Mouse (Mus musculus) liver, embryonic 16.5 days (tissue): Measurements from ENCODE around the gene Itpr1. TPM values are rescaled to one million over a fixed set of nuclear protein-coding genes. Genes with fewer than 3 reads are reported as not detected.

Source experiments
- ATAC-seq: fragments of 200-750 bp; cut with Nextera tagmentation; 2 replicates; pipeline ENCODE4 v1.8.0; 2017; ENCODE audit warnings: low read depth, mild to moderate bottlenecking, moderate number of reproducible peaks, moderate library complexity
- H3K27ac ChIP-seq: fragments of 300-500 bp; sonication (generic); 2 replicates; pipeline ENCODE4 v1.5.1; 2014; ENCODE audit warnings: mild to moderate bottlenecking, low read length
- H3K27me3 ChIP-seq: fragments of 300-500 bp; sonication (generic); 2 replicates; pipeline ENCODE4 v1.6.1; 2014; ENCODE audit warnings: low read depth, low read length, mixed read lengths; ENCODE audit not compliant: control insufficient read depth, insufficient read depth
- H3K36me3 ChIP-seq: fragments of 300-500 bp; sonication (generic); 2 replicates; pipeline ENCODE4 v1.6.1; 2014; ENCODE audit warnings: mild to moderate bottlenecking; ENCODE audit not compliant: control insufficient read depth, insufficient read depth
- H3K4me1 ChIP-seq: fragments of 300-500 bp; sonication (generic); 2 replicates; pipeline ENCODE4 v1.6.1; 2014; ENCODE audit warnings: low read depth, low read length, mixed read lengths; ENCODE audit not compliant: control insufficient read depth
- H3K4me2 ChIP-seq: fragments of 300-500 bp; sonication (generic); 2 replicates; pipeline ENCODE4 v1.6.1; 2014; ENCODE audit warnings: low read depth, low read length, mixed read lengths
- H3K4me3 ChIP-seq: fragments of 300-500 bp; sonication (generic); 2 replicates; pipeline ENCODE4 v1.5.1; 2014; ENCODE audit warnings: low read depth, mild to moderate bottlenecking, low read length
- H3K9ac ChIP-seq: fragments of 300-500 bp; sonication (generic); 2 replicates; pipeline ENCODE4 v1.6.1; 2014; ENCODE audit warnings: low read depth, low read length
- H3K9me3 ChIP-seq: fragments of 300-500 bp; sonication (generic); replicated peaks from 2 replicates; pipeline ENCODE4 v1.6.1; 2016; ENCODE audit warnings: low read length; ENCODE audit not compliant: control insufficient read depth
- WGBS: fragments of 180-500 bp; shearing (Covaris S2); extraction: QIAGEN DNeasy Blood & Tissue Kit; methylation state at CpG from one replicate; pipeline ENCODE4 v1.1.7; 2014; ENCODE audit not compliant: insufficient replicate concordance; 5-methylcytosine and 5-hydroxymethylcytosine counted together
- polyA plus RNA-seq: library from polyadenylated mRNA; unstranded; fragments of >200 nt; fragmentation: Nextera tagmentation; extraction: Ambion mirVana; gene quantifications from 2 replicates; pipeline ENCODE4 v1.2.1, GENCODE M21; 2015

The Itpr1 gene
- polyA plus RNA-seq, 1 experiment from 2014 or later = 2.9 TPM

GRCm38 (mm10) chr6:108517986-108518385 is 305.1 kb downstream of the Itpr1 start:
- Histone ChIP-seq H3K4me1 (peaks cover 18% of the 10 kb centered on the region), H3K9ac (no peak overlapping the region), H3K4me2 (no peak overlapping the region), H3K4me3 (no peak overlapping the region), H3K27me3 (no peaks in the 10 kb centered on the region), H3K27ac (peak overlapping the region; percentile 46), H3K36me3 (no peaks in the 10 kb centered on the region), H3K9me3 (no peaks in the 10 kb centered on the region)
- 75% methylated on average over 1 of the region's 1 CpGs for WGBS
- 0 out of 2 replicates have a peak, but pooled peaks have one; percentile 6 for ATAC-seq

- no peaks in the 10 kb centered on the region for H3K9me3 ChIP-seq
- no peak overlapping the region for H3K4me3 ChIP-seq
- 72% methylated on average over 14 of the region's 14 CpGs for WGBS
- no peak overlapping the region; the same call in 1 of the 2 replicates for H3K27ac ChIP-seq
- no peaks in the 10 kb centered on the region for H3K27me3 ChIP-seq
- no peak overlapping the region for H3K9ac ChIP-seq
- no peak overlapping the region for H3K4me2 ChIP-seq
- H3K4me1 ChIP-seq = peaks cover 16% of the 10 kb centered on the region
- H3K36me3 ChIP-seq = no peaks in the 10 kb centered on the region
- ATAC-seq = no peak
Measured at GRCm38 (mm10) chr6:108518552-108518951, 305.7 kb downstream of the Itpr1 start.

GRCm38 (mm10) chr6:108519327-108519726 is 306.4 kb downstream of the Itpr1 start:
- H3K4me2 ChIP-seq = no peak overlapping the region
- ATAC-seq = no peak
- H3K27ac ChIP-seq = no peak overlapping the region
- 73% methylated on average over 9 of the region's 9 CpGs for WGBS
- no peaks in the 10 kb centered on the region for H3K27me3 ChIP-seq
- no peaks in the 10 kb centered on the region for H3K9me3 ChIP-seq
- H3K36me3 ChIP-seq = no peaks in the 10 kb centered on the region
- H3K4me3 ChIP-seq = no peak overlapping the region
- no peak overlapping the region for H3K9ac ChIP-seq
- H3K4me1 ChIP-seq = peaks cover 14% of the 10 kb centered on the region

- no peaks in the 10 kb centered on the region for H3K27me3 ChIP-seq
- no peak overlapping the region for H3K27ac ChIP-seq
- 83% methylated on average over 16 of the region's 16 CpGs for WGBS
Measured at GRCm38 (mm10) chr6:108523956-108524616, 311.2 kb downstream of the Itpr1 start.

GRCm38 (mm10) chr6:108524617-108525010 is 311.7 kb downstream of the Itpr1 start:
- Histone ChIP-seq H3K27ac (no peak overlapping the region), H3K4me1 (peaks cover 32% of the 10 kb centered on the region), H3K9me3 (no peaks in the 10 kb centered on the region), H3K9ac (no peak overlapping the region), H3K4me2 (no peak overlapping the region), H3K36me3 (no peaks in the 10 kb centered on the region), H3K4me3 (no peak overlapping the region), H3K27me3 (no peaks in the 10 kb centered on the region)
- 82% methylated on average over 10 of the region's 10 CpGs for WGBS
- ATAC-seq = no peak

More at GRCm38 (mm10) chr6:108523956-108524616, 311.2 kb downstream of the Itpr1 start:
- no peak overlapping the region for H3K4me2 ChIP-seq
- H3K9ac ChIP-seq = no peak overlapping the region
- no peaks in the 10 kb centered on the region for H3K9me3 ChIP-seq
- H3K4me1 ChIP-seq = peaks cover 27% of the 10 kb centered on the region
- H3K36me3 ChIP-seq = no peaks in the 10 kb centered on the region
- H3K4me3 ChIP-seq = no peak overlapping the region
- ATAC-seq = no peak

- H3K4me1 ChIP-seq = peaks cover 59% of the 10 kb centered on the region
- 77% methylated on average over 3 of the region's 3 CpGs for WGBS
- H3K4me2 ChIP-seq = no peak overlapping the region
- H3K9me3 ChIP-seq = no peaks in the 10 kb centered on the region
- no peak for ATAC-seq
- H3K4me3 ChIP-seq = no peak overlapping the region
- peak overlapping the region; percentile 38; the same call in 1 of the 2 replicates for H3K9ac ChIP-seq
- peak overlapping the region; percentile 62 for H3K27ac ChIP-seq
- H3K27me3 ChIP-seq = no peaks in the 10 kb centered on the region
- no peaks in the 10 kb centered on the region for H3K36me3 ChIP-seq
Measured at GRCm38 (mm10) chr6:108527560-108527959, 314.7 kb downstream of the Itpr1 start.

- peak overlapping the region; percentile 38; the same call in 1 of the 2 replicates for H3K9ac ChIP-seq
Measured at GRCm38 (mm10) chr6:108527993-108528392, 315.1 kb downstream of the Itpr1 start.

GRCm38 (mm10) chr6:108529150-108529549 is 316.3 kb downstream of the Itpr1 start:
- 30% methylated on average over 3 of the region's 3 CpGs for WGBS
- Histone ChIP-seq H3K27me3 (no peaks in the 10 kb centered on the region), H3K4me1 (peaks cover 65% of the 10 kb centered on the region), H3K36me3 (no peaks in the 10 kb centered on the region), H3K27ac (peak overlapping the region; percentile 95), H3K9ac (peak overlapping the region; percentile 37), H3K9me3 (no peaks in the 10 kb centered on the region), H3K4me3 (no peak overlapping the region), H3K4me2 (peak overlapping the region; percentile 54)
- peak; percentile 95 for ATAC-seq

More at GRCm38 (mm10) chr6:108527993-108528392, 315.1 kb downstream of the Itpr1 start:
- Histone ChIP-seq H3K27me3 (no peaks in the 10 kb centered on the region), H3K27ac (peak overlapping the region; percentile 62), H3K4me2 (no peak overlapping the region), H3K4me1 (peaks cover 63% of the 10 kb centered on the region), H3K4me3 (no peak overlapping the region), H3K36me3 (no peaks in the 10 kb centered on the region), H3K9me3 (no peaks in the 10 kb centered on the region)
- ATAC-seq = no peak

- 56% methylated on average over 6 of the region's 6 CpGs for WGBS
- Histone ChIP-seq H3K27me3 (no peaks in the 10 kb centered on the region), H3K4me3 (no peak overlapping the region), H3K9ac (peak overlapping the region; percentile 16; the same call in 1 of the 2 replicates), H3K9me3 (no peaks in the 10 kb centered on the region), H3K4me2 (no peak overlapping the region), H3K27ac (peak overlapping the region; percentile 89), H3K36me3 (no peaks in the 10 kb centered on the region), H3K4me1 (peaks cover 69% of the 10 kb centered on the region)
- no peak for ATAC-seq
Measured at GRCm38 (mm10) chr6:108530781-108531323, 318.0 kb downstream of the Itpr1 start.
